Mouse (Mus musculus) C2C12 (cell line): ENCODE data around the gene E2f1.

Source experiments
- CEBPB ChIP-seq: IDR thresholded peaks from one replicate; pipeline ENCODE4 v1.6.1; 2011; ENCODE audit warnings: low read depth, mild to moderate bottlenecking, control low read depth, moderate library complexity
- CTCF ChIP-seq: IDR thresholded peaks from one replicate; pipeline ENCODE4 v1.5.1; 2011; ENCODE audit not compliant: control insufficient read depth, insufficient read depth, insufficient read length

DNA sequence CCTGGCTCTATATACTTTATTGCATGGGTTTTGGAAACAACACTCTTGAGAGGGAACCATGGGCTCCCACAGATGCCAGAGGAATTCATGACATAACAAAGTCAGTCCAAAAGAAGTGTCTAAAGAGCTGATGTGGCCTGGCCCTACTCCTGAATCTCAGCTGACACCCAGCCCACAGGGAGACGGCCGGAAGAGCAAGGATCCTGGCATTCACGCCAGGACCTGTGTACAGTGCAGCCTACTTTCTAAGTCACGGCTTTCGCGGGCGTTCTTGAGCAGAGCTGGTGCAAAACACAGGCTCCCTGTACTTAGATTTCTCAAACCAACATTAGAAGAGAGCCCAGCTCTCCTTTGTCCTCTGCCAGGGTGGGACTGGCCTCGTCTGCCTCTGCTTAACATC, 10.9 kb upstream of the E2f1 start:
- no peak for TF ChIP-seq CTCF
- TF ChIP-seq CEBPB = no peak
